Mouse (Mus musculus) heart, embryonic 12.5 days (tissue): ENCODE measurements at regions not wholly inside any gene's neighbourhood (a gene's known extent, or its start where the extent isn't known, plus 50 kb on each side); places are given as distances from the start of the nearest gene placed in this dataset.

Source experiments
- ATAC-seq: fragments of 200-750 bp; cut with Nextera tagmentation; 2 replicates; pipeline ENCODE4 v1.8.0; 2017; ENCODE audit warnings: moderate TSS enrichment, moderate library complexity; ENCODE audit not compliant: insufficient number of reproducible peaks, low FRiP score
- H3K27ac ChIP-seq: fragments of 300-500 bp; sonication (generic); 2 replicates; pipeline ENCODE4 v1.5.1; 2016; ENCODE audit warnings: mild to moderate bottlenecking, moderate library complexity; ENCODE audit not compliant: poor library complexity, severe bottlenecking
- H3K27me3 ChIP-seq: fragments of 300-500 bp; sonication (generic); replicated peaks from 2 replicates; pipeline ENCODE4 v1.6.1; 2016; ENCODE audit warnings: mild to moderate bottlenecking, moderate library complexity
- H3K36me3 ChIP-seq: fragments of 300-500 bp; sonication (generic); 2 replicates; pipeline ENCODE4 v1.6.1; 2016; ENCODE audit warnings: mild to moderate bottlenecking, moderate library complexity
- H3K4me1 ChIP-seq: fragments of 300-500 bp; sonication (generic); replicated peaks from 2 replicates; pipeline ENCODE4 v1.6.1; 2016; ENCODE audit warnings: mild to moderate bottlenecking
- H3K4me2 ChIP-seq: fragments of 300-500 bp; sonication (generic); 2 replicates; pipeline ENCODE4 v1.6.1; 2016; ENCODE audit warnings: mild to moderate bottlenecking, moderate library complexity
- H3K4me3 ChIP-seq: fragments of 300-500 bp; sonication (generic); 2 replicates; pipeline ENCODE4 v1.5.1; 2016; ENCODE audit warnings: mild to moderate bottlenecking
- H3K9ac ChIP-seq: fragments of 300-500 bp; sonication (generic); 2 replicates; pipeline ENCODE4 v1.6.1; 2016; ENCODE audit warnings: mild to moderate bottlenecking, moderate library complexity
- H3K9me3 ChIP-seq: fragments of 300-500 bp; sonication (generic); replicated peaks from 2 replicates; pipeline ENCODE4 v1.6.1; 2016; ENCODE audit warnings: mild to moderate bottlenecking, moderate library complexity
- WGBS: fragments of 180-500 bp; shearing (Covaris S2); methylation state at CpG from one replicate; pipeline ENCODE4 v1.1.7; 2016; 5-methylcytosine and 5-hydroxymethylcytosine counted together

DNA sequence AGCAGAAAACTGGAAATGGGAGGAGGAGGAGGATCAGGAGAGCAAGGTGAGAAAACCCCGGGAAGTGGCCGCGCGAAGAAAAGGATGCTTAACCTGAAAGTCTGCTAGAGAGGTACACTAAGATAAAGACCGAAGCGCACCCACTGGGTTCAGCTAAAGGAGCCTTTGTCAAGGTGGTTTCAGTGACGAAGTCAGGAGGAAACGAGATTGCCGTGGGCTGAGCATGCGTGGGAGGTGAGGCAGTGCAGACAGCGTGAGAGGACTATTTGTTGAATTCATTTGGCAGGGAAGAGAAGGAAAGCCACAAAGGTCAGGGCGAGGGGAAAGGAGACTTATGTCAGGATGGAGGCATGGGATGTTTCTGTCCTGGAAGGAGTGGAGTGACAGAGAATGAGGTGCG, 90.2 kb downstream of the Klf4 start:
- ATAC-seq = no peak
- H3K4me1 ChIP-seq = no peaks in the 10 kb centered on the region
- H3K9ac ChIP-seq = no peak overlapping the region
- H3K9me3 ChIP-seq = no peaks in the 10 kb centered on the region
- H3K4me3 ChIP-seq = no peak overlapping the region
- H3K27me3 ChIP-seq = no peaks in the 10 kb centered on the region
- H3K27ac ChIP-seq = no peak overlapping the region
- 60% methylated on average over 13 of the region's 13 CpGs for WGBS
- H3K36me3 ChIP-seq = no peaks in the 10 kb centered on the region
- no peak overlapping the region for H3K4me2 ChIP-seq
